Mouse (Mus musculus) liver, postnatal 0 days (tissue): ENCODE results near the gene Krtap4-2.

Experiments used
- CTCF ChIP-seq: sonication (generic); IDR thresholded peaks from 2 replicates; pipeline ENCODE4 v1.5.1; 2016; ENCODE audit warnings: antibody characterized with exemption, low read depth
- EP300 ChIP-seq: IDR thresholded peaks from 2 replicates; pipeline ENCODE4 v1.6.1; 2016; ENCODE audit warnings: antibody characterized with exemption, low read depth, mild to moderate bottlenecking

DNA sequence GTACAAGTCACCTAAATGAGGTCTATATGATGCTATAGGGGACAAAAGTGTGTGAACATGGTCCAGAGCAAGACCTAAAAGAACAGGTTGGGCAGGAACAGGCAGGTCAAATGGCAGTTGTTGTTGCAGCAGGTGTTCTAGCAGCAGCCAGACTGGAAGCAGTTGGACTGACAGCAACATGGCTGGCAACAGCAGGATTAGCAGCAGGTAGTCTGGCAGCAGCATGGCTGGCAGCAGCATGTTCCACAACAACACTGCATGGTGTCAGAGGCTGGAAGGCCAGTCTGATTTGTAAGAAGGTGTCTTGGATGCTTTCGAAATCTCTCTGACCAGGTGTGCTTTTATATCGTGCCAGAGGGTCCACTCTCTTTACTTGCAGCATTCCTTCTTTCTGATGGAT, 48.6 kb upstream of the Krtap4-2 start:
- TF ChIP-seq CTCF (no peak), EP300 (no peak)
